Mouse (Mus musculus) colon, adult 2 months (tissue): ENCODE results near the gene Fbxw22. TPM values are rescaled to one million over a fixed set of nuclear protein-coding genes. Genes with fewer than 3 reads are reported as not detected.

Source experiments
- polyA plus RNA-seq: library from polyadenylated mRNA; depleted of rRNA; stranded (reverse); fragments of >200 nt; gene quantifications from 2 replicates; pipeline ENCODE4 v1.2.3, GENCODE M21; 2012; rRNA removed

The Fbxw22 gene
- 0.15 TPM in 1 of 2 replicates, not detected in the other for polyA plus RNA-seq

DNA sequence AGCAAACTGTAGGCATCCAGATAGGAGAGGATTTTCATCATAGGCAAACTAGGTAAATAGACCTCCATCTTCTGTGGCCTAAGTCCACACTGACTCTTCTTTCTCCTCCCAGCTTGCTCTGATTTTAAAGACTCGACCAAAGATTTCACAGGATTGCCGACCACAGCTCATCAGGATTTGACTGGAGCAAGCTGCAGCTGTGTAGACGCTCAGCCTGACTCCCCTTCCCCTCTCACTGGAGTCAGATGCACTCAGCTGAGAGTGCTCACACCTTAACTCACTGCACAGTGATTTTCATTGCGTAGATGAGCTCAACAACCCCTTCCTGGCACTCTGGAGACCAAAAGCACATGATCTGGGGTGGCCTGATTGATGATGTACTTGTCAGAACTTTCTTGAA is at the start of gene Fbxw22:
Fbxw22 (minus strand) TSS at position 101 of the 400 bp plus-strand sequence.

GRCm38 (mm10) chr9:109449040-109449439 is 44.9 kb upstream of the Fbxw22 start, which contains the start of gene Fbxw16:
Gene Fbxw16, minus strand, starts transcription at chr9:109449140.

GRCm38 (mm10) chr9:109339559-109339958 is 64.5 kb downstream of the Fbxw22 start, which contains the start of gene Fbxw28:
Gene Fbxw28, minus strand, starts transcription at chr9:109339659.

Other genes starting within 250 kb of the Fbxw22 start
- not detected in 2 replicates for gene Fbxw21, start 242.3 kb downstream of the Fbxw22 start, polyA plus RNA-seq
- not detected in 2 replicates for gene Fbxw13, start 208.3 kb downstream of the Fbxw22 start, polyA plus RNA-seq
- gene Fbxw20, start 169.5 kb downstream of the Fbxw22 start, polyA plus RNA-seq, result not detected in 2 replicates
- gene Fbxw14, start 116.6 kb downstream of the Fbxw22 start, polyA plus RNA-seq, result not detected in 2 replicates
- gene Fbxw28, start 64.6 kb downstream of the Fbxw22 start, polyA plus RNA-seq, result not detected in 2 replicates
- gene Fbxw16, start 44.8 kb upstream of the Fbxw22 start, polyA plus RNA-seq, result not detected in 2 replicates
- gene Fbxw19, start 91.6 kb upstream of the Fbxw22 start, polyA plus RNA-seq, result not detected in 2 replicates
- gene Fbxw15, start 164.0 kb upstream of the Fbxw22 start, polyA plus RNA-seq, result not detected in 2 replicates
- 0.09 and 0.12 TPM in 2 replicates for gene Fbxw24, start 221.8 kb upstream of the Fbxw22 start, polyA plus RNA-seq